Comparison of ENCODE assay signal across 9 mouse cellular contexts in the genomic region with DNA sequence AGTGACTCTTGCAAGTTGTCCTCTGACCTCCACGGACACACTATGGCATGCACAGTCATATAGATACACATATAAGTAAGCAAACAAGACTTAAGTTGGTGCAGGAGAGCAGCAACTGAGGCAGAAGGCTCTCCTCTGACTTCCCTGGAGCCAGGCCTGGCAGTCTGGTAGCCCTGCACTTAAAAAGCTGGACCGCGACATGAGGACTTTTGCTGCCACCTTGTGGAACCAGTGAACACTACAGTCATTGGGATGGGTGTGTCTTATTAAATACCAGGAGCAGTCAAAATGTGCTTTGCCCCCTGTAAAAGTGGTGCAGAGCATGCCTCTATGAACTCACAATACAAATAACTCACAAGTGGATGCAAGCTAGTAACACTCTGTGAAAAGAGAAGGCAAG. TPM values are rescaled to one million over a fixed set of nuclear protein-coding genes. Genes with fewer than 3 reads are reported as not detected.
DNase-seq lines count a peak whose midpoint lies in the region; ATAC-seq lines count a peak whose summit lies in the region.
"Had no signal": no experiment of that assay in that cellular context is flagged by ENCODE, and none has a peak within 500 bp of the region (broad histone marks: within the 10 kb centered on the region; RNA-seq: fewer than 3 reads in every experiment).

No protein-coding gene starts in this region.

- 1% methylated on average over 3 of the region's 3 CpGs for WGBS in hindbrain, embryonic 15.5 days

- peaks cover 5% of the 10 kb centered on the region; the same call in 1 of the 2 replicates for H3K36me3 ChIP-seq in hindbrain, embryonic 15.5 days

- H3K27me3 ChIP-seq in hindbrain, embryonic 15.5 days = no peaks in the 10 kb centered on the region

- ATAC-seq in hindbrain, embryonic 15.5 days (ENCODE audit: low FRiP score, low read depth) = peak; percentile 67; the same call in 1 of the 2 replicates
- ATAC-seq in megakaryocyte, adult 5-6 weeks (ENCODE audit: poor library complexity, severe bottlenecking) = peak; percentile 88

- no peaks in the 10 kb centered on the region for H3K9me3 ChIP-seq in hindbrain, embryonic 15.5 days
- H3K9me3 ChIP-seq: megakaryocyte, embryonic 14.5 days had no signal

- H3K4me2 ChIP-seq in hindbrain, embryonic 15.5 days = no peak overlapping the region

- H3K9ac ChIP-seq in hindbrain, embryonic 15.5 days = no peak overlapping the region

- H3K27ac ChIP-seq in hindbrain, embryonic 15.5 days (replicated peaks) = no peak overlapping the region

- peak; percentile 93 for DNase-seq in NIH3T3 (ENCODE audit: low read depth)
- DNase-seq in cerebellum, adult 18-20 months = peak; percentile 79 to 87
- peak; percentile 95 for DNase-seq in forelimb bud, embryonic 11.5 days (ENCODE audit: low read depth, low spot score)
- DNase-seq in left cerebral cortex, adult 18-20 months (ENCODE audit: low spot score in 2 of 2) = peak; percentile 79 to 81
- DNase-seq in right cerebral cortex, adult 18-20 months = peak; percentile 73
- peak; percentile 77 for DNase-seq in urinary bladder, postnatal 25 days (ENCODE audit: low spot score)

- no peak overlapping the region for H3K4me3 ChIP-seq in hindbrain, embryonic 15.5 days
- H3K4me3 ChIP-seq: megakaryocyte, embryonic 14.5 days had no signal

- H3K4me1 ChIP-seq in hindbrain, embryonic 15.5 days (replicated peaks) = peaks cover 8% of the 10 kb centered on the region; the same call in 1 of the 2 replicates

RNA-seq across cellular contexts. Expression of a gene that starts 6.6 kb away (rescaled TPM):
- polyA plus RNA-seq in hindbrain, embryonic 15.5 days (2015; fragmentation: Nextera tagmentation; extraction: Ambion mirVana) = 6.7 and 8.1 TPM in 2 replicates
- total RNA-seq in left cerebral cortex, adult 18-20 months (2021) = 1 to 10 TPM; 4.0 to 4.3 TPM
- 0.80 and 1.3 TPM in 2 replicates for total RNA-seq in megakaryocyte, adult 5-6 weeks (2015)
- 0.95 and 0.98 TPM in 2 replicates for total RNA-seq in megakaryocyte, adult 5-6 weeks (2017)

RNA-seq across cellular contexts. Expression of a gene that starts 47.6 kb away (rescaled TPM):
- polyA plus RNA-seq in hindbrain, embryonic 15.5 days (2015; fragmentation: Nextera tagmentation; extraction: Ambion mirVana) = 9.9 and 10.9 TPM in 2 replicates
- total RNA-seq in left cerebral cortex, adult 18-20 months (2021) = 1 to 10 TPM; 1.4 to 1.7 TPM
- not detected in 2 replicates for total RNA-seq in megakaryocyte, adult 5-6 weeks (2015)
- not detected in 2 replicates for total RNA-seq in megakaryocyte, adult 5-6 weeks (2017)
